Mouse (Mus musculus): ENCODE results near the gene Hnrnpab. TPM values are rescaled to one million over a fixed set of nuclear protein-coding genes. Genes with fewer than 3 reads are reported as not detected.

Hnrnpab gene
- 100 to 1,000 TPM; 448 to 490 TPM for polyA plus RNA-seq (2017; shearing (Covaris generic))

DNA sequence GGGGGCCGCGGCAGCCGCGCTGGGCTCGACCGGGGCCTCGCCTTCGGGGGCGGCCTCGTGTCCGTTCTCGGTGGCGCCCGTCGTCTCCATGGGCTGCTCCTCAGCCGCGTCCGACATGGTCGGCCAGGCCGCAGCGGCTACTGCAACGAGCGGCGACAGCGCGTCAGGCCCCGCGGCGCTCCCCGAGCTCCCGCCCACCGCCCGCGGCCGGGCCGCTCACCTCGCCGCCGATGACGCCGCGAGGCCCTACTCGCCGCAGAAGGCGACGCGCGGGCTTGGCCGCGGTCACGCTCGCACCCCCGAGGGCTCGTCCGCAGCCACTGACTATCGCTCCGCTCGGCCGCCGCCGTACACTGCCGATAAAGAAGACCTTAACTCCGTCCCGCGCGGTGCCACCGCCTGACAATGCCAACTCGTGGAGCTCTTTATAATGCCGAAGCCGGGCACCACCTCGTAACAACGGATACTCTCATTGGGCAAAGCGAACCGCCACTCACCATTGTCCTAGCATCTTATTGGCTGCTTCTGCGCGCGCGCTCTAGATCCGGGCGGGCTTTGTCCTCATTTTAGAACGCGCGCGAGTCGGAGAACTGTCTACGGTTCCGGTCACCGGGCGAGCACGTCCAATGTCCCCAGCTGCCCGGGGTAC is at the start of gene Hnrnpab:
Gene Hnrnpab (minus strand): TSS at position 401 of the 649 bp plus-strand sequence.

DNA sequence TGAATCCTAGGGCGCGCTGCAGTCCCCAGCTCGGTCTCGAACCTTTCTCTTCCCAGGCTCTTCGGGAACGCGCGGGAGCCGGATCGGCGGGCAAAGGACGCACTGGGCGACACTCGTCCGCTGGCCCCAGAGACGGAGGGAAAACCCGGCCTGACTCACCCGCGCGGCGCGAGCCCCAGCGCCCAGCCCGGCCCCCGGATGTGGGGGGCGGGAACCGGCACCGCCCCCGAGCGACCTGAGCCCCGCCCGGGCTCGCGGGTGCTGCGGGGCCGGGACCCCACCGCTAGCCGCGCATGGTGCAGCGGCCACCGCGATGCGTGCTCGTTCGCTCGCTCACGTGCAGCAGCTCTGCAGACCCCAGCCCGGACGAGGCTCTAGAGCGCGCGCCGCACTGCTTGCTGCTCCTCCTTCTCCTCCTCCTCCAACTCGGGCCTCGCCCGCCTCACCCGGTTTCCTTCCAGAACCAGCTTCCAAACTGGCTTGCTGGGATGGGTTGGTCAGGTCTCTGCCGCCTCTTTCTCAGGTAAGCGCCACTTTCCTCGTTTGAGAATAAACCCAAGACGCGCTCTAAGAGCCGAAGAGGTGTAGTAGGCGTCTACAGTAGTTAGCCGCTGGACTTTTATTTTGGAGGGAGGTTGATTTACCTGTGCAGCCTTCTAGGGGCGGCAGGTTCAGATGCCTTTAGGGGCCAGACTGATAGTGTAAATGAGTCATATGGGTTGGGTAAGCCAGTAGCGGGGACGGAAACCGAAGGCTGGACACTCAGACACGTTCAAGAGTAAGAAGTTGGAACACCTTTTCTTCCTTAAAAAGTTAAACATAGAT is 44.3 kb upstream of the Hnrnpab start, which contains the start of the genes N4bp3 and D930048N14Rik:
Gene N4bp3 (minus strand): TSS at position 152 of the 825 bp plus-strand sequence.
Gene D930048N14Rik (plus strand): TSS at position 264 of the 825 bp plus-strand sequence.

DNA sequence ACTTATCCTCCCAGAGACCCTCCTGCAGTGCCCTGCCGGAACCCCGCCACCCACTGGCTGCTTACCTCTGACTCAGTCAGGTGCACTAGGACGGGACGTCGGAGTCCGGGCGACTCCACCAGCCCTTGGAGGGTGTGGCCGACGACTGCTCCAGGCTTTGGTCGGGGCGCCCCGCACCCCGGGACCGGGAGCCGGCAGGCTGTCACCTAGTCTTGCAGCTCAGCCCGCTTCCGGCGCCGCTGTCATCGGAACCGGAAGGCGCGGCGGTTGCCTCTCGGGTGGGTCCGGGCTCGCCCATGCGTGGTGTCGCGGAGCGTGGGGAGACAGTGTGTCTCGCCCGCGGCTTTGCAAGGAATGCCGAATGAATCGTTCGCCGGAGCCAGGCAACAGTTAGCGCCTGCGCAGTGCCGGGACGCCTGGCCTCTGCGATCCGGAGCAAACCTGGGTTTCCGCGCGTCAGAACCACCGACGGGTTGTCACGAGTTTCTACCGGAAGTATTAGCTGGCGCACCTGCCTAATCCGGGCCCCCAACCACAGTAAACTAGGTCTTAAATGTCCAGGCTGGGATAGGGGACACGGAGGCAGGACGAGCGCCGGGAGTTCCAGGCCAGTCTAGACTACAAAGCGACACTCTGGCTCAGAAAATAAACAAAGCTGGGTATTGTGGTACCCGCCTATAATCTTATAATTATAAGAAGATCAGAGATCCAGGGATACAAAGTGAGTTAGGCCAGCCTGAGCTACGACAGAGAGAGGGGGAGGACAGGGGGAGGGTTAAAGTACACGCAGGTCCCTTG is 29.1 kb upstream of the Hnrnpab start, which contains the start of gene Rmnd5b:
Gene Rmnd5b (minus strand): TSS at position 372 of the 798 bp plus-strand sequence.

DNA sequence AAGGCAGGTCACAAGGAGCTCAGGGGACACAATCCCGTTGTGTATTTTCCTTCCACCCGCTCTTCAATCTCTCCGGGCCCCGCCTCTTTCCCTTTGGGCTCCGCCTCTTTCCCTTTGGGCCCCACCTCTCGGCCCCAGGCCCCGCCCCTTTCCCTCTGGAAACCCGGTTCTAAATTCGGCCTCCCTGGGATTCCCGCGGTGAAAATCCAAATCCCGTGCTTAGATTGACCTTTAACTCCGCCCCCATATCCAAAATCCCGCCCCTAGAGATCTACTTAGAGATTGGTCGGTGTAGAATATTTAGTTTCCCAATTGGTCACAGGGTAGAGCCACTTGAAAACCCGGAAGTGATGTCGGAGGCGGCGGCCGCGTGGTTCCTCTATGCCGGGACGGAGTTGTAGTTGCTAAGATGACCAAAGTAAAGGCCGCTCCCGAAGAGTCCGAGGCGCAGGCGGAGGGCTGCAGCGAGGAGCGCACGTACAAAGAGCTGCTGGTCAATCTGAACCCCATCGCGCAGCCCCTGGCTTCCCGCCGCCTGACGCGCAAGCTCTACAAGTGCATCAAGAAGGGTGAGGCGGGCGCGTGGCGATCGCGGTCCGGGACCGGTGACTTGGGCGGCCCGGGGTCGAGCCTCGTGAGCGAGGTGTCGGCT is 12.9 kb upstream of the Hnrnpab start, which contains the start of gene Nhp2:
Gene Nhp2 (plus strand): TSS at position 327 of the 652 bp plus-strand sequence.

DNA sequence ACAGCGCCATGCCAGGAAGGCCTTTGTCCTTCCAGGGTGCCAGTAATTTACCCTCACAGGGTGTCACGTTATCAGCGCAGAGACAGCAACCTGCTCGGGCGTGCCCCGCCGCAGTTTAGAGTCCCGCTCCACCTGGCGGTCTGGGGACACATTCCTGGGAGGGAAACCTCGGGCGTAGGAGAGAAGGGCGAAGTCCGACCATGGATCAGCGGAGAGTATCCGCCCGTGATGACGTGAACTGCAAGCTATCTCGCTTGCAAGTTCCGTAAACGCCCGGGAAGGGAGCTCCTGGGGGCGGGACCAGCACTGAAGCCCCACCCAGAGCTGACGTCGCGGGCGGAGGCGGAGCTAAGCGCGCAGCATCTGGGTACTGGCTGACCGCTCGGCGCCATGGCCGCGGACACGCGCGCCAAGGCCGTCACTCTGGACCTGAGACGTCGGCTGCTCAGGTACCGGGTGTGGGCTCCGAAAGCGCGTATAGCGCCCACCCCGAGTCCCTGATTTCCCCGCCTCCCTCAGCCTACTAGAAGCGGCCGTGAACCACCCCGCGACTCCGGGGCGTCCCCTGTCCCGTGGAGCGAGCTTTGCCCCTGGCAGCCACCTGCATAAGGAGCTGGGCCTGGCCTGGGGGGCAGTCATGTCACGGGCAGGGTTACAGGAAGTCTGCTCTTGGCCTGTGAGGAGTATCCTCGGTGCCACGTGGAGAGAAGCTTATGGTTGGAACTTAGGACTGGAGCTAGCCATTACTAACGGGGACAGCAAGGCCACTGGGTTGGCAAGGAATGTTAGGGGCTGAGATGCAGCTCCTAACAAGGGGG is 22.0 kb downstream of the Hnrnpab start, which contains the start of gene Phykpl:
Gene Phykpl (plus strand): TSS at position 327 of the 818 bp plus-strand sequence.

Other genes starting within 250 kb of the Hnrnpab start
- gene Phykpl, start 22.1 kb downstream of the Hnrnpab start, polyA plus RNA-seq (2017; shearing (Covaris generic)) = 10 to 100 TPM; 19.8 to 26.6 TPM
- 10 to 100 TPM; 79.4 to 92.2 TPM for gene Nhp2, start 12.9 kb upstream of the Hnrnpab start, polyA plus RNA-seq (2017; shearing (Covaris generic))
- gene Rmnd5b, start 29.0 kb upstream of the Hnrnpab start, polyA plus RNA-seq (2017; shearing (Covaris generic)) = 10 to 100 TPM; 82.8 to 87.2 TPM
- 1 to 10 TPM; 7.7 to 8.7 TPM for gene N4bp3, start 44.0 kb upstream of the Hnrnpab start, polyA plus RNA-seq (2017; shearing (Covaris generic))
- 1 to 10 TPM; 1.4 to 1.7 TPM for gene D930048N14Rik, start 44.1 kb upstream of the Hnrnpab start, polyA plus RNA-seq (2017; shearing (Covaris generic))
- 10 to 100 TPM; 18.8 to 21.1 TPM for gene 0610009B22Rik, start 82.0 kb upstream of the Hnrnpab start, polyA plus RNA-seq (2017; shearing (Covaris generic))
- gene Sec24a, start 156.8 kb upstream of the Hnrnpab start, polyA plus RNA-seq (2017; shearing (Covaris generic)) = 10 to 100 TPM; 25.3 to 31.5 TPM
- 100 to 1,000 TPM; 111 to 129 TPM for gene Sar1b, start 156.8 kb upstream of the Hnrnpab start, polyA plus RNA-seq (2017; shearing (Covaris generic))

Measured in inflammation-experienced regulatory T-cells (primary cell).